Mouse (Mus musculus) urinary bladder, adult 18-20 months (tissue): Measurements from ENCODE around the gene Gm49322.
"Not testable (repeated sequence)": the region's sequence is repeated elsewhere in the genome, so short reads cannot be mapped to it uniquely, and the experiment has no call there.

Experiments
- DNase-seq, 2 experiments: peaks; one replicate each; pipeline ENCODE4 v3.0.0; 2022; ENCODE audit warnings: low spot score in 2 of 2, mixed read lengths in 2 of 2

Gm49322 gene

DNA sequence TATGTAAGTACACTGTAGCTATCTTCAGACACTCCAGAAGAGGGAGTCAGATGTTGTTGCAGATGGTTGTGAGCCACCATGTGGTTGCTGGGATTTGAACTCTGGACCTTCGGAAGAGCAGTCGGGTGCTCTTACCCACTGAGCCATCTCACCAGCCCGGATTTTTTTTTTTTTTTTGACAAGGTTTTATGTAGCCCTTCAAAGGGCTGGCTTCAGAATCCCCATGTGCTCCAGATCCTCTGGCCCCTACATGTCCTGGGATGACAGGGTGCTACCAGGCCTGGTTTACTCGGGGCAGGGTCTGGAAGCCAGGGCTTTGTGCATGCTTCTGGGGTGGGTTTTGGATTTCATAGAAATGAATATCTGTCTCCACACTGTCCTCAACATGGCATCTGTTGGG lies at the start of gene Gm49322:
Gm49322 (plus strand) TSS at position 301 of the 400 bp plus-strand sequence.
- not testable (repeated sequence) for DNase-seq

DNA sequence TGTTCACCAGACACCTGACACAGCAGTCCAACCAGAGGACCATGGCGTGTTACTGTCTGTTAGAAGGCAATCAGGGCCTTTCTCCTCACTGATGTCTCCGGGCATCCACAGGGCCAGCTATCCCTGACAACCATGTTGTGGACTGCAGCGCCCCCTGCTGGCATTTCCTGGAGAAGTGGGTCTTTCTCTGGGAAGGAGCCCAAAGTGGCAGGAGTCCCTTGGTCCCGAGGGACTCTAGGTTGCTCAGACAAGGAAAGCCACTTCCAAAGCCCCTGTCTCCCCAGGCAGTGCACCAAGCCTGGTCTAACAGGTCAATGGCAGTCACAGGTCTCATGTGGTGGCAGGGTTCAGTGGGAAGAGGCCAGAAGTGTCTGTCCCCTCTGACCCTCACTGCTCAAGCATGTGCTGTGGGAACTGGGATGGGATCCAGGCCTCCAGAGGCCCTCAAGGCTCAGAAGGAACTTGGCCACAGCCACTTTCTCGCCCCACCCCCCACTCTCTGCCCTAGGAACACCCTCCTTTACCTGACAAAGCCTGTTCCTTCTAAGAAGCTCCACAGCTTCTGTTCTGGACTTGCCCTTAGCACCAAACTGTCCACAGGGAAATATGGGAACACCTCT lies 48.4 kb upstream of the Gm49322 start:
- DNase-seq, result peak; percentile 42 to 63

DNA sequence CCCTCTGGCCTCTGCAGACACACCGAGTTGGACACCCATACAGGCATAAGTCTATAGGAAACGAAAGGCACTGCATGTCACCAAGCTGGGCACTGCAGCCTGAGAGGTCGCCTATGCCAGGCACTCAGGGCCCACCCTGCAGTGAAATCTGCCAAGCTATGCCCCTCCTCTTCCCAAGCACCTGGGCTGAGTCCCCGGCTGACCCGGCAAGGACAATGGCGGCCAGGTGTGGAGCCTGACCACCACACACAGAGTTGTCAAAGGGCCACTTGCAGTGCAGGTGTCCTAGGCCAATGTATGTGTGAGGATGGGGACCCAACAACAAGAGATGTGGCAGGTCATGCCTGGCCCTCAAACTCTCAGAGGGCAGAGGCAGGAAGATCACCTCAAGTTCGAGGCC lies 46.4 kb upstream of the Gm49322 start:
- DNase-seq, result no peak

GRCm38 (mm10) chr10:80560621-80561020 lies 45.2 kb upstream of the Gm49322 start:
- no peak for DNase-seq

- DNase-seq, result peak; percentile 89 to 93
These were observed 44.5 kb upstream of the Gm49322 start, which contains the start of gene Rexo1 for GRCm38 (mm10) chr10:80561116-80561944. TSS of gene Rexo1 (minus strand) at chr10:80561560.

GRCm38 (mm10) chr10:80566375-80567092 lies 39.3 kb upstream of the Gm49322 start:
- peak; percentile 61 to 82 for DNase-seq

GRCm38 (mm10) chr10:80568876-80569275 lies 36.9 kb upstream of the Gm49322 start:
- DNase-seq, result no peak

DNA sequence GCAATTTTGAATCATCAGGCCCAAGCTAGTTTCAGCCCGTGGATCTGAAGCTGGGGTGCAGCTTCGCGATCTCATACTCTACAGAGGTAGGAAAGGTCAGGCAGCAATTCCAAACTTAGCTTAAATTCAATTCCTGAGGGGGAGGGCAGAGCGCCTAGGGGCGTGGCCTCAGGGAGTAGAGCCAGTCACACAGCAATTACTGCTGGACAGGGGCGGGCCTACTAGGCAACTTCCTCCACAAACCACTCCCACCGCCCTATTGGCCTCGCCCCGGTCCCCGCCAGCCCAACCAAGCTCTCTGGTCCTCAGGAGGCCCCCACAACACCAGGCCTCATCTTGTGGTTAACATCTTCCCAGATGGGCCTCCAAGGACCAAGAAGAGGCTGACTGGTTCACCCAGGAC lies 36.2 kb upstream of the Gm49322 start:
- peak in 1 of 2 experiments; percentile 42 for DNase-seq

GRCm38 (mm10) chr10:80570419-80570818 lies 35.4 kb upstream of the Gm49322 start:
- DNase-seq, result no peak

- no peak for DNase-seq
These were observed 34.7 kb upstream of the Gm49322 start for GRCm38 (mm10) chr10:80570871-80571836.

- DNase-seq, result no peak
These were observed 33.3 kb upstream of the Gm49322 start for GRCm38 (mm10) chr10:80572477-80572876.

DNA sequence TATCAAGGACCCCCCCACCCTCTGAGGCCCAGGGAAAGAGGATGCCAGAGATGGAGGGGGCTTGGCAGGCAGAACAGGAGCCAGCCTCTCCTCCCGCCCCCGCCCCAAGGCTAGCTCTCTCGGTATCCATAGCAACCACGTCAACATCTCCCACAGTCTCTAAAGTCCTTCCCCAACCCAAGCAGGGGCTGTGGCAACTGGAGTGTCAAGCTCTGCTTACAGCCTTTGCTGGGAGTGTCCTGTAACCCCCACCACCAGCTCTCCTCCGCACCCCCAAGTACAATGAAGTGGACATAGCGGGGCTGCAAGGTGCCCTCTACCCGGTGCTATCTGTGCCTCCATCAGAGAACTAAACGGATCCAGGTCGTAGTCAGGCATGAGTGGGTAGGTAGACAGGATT lies 31.9 kb upstream of the Gm49322 start:
- no peak for DNase-seq

DNA sequence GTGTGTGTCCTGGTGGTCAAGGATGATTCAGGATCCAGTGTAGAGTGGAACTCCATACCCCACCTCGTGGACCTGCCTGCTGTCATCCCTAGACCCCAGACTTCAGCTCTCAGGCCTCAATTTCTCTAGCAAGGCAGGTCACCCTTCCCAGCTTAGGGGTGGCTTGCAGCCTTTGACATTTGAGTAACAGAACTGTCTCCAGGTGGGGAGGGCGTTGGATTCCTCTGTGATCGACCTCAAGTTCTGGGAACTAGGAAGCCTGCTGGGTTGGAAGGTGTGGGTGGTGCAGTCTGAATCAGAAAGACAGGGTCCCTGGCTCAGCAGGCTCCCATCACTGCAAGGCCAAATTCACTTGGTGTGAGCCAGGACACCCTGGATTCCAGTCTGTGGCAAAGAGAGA lies 30.9 kb upstream of the Gm49322 start:
- no peak for DNase-seq

DNA sequence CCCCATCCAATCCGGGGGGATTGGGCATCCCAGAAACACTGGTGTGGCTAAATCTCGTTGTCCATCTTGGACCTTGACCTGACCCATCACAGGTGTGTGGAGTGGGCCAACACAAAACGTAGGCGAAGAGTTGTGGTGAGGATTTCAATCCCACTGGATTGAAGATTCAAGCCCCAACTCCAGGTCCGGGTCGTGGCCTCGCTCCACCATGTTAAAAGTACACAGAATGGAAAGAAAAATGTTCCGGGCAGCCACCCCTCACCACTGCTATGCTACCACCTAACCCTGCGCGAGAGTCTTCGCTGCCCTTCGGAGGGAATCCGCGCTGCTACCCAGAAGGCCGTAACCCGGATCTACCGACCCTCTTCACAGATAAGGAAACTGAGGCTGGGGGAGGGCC lies 29.9 kb upstream of the Gm49322 start:
- no peak for DNase-seq

DNA sequence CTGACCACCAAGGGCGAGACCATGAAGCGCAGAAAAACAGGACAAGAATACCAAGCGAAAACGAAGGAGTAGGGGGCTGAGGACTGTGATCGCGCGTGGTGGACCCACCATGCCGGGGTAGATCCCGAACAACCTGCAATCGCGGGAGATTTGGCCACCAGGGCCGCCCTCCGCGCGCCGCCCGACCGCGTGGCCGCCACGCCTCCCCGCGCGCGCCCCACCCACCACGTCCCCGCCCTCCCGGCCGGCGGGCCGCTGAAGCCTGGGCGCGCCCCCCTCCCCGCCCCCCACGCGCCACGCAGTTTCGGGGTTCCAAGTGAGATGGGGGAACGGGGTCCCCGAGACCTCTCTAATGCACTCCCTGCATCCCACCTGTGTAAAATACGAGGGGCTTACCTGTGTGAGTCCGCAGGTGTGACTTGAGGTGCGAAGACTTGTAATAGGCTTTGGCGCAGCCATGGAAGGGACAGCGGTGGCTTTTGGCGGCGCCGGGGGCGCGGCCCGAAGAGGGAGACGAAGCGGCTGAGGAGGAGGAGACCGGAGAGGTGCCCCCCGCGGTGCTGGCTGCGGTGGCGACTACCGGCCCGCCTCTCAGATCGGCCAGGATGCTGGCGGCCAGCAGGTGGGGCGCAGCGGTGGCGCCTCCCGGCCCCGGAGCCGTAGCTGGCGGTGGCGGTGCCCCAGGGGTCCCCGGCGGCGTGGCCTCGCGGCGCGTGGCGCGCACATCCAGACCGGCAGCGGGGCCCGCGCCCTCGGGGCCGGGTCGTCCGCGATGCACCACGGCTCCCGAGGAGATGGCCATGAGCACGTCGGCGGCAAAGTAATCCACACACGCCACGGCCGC lies 29.2 kb upstream of the Gm49322 start:
- peak; percentile 48 to 72 for DNase-seq

GRCm38 (mm10) chr10:80577195-80578130 lies 28.4 kb upstream of the Gm49322 start, which contains the start of gene Klf16:
TSS of gene Klf16 (minus strand) at chr10:80577321.
- peak; percentile 98 to 99 for DNase-seq

DNA sequence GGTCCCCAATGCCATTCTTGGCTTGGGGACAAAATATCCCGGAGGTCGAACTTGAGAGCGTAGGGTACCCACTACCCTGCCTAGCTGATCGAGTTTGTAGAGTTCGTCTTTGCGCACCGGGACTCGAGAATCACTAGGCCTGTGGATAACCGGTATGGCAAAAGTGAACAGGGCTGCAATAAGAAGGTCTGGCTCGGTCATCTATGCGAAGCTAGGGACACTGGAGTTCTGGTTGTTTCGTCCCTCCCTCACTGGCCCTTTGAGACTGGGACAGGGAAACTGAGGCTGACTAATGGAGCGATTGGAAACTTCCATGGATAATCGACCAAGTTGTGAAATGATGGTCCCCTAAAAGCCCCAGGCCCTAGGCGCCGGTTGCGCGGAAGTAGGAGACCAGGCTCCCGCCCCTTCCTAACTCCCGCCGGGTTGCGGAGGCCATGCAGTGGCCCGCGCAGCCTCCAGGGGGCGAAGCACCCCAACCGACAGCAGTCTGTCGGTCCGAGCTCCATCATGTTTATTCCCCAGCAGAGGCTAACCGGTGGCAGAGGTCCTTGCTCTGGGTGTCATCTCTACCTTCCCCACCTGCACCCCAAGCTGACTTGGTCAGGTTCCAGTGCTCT lies 27.6 kb upstream of the Gm49322 start:
- peak; percentile 71 to 78 for DNase-seq

DNA sequence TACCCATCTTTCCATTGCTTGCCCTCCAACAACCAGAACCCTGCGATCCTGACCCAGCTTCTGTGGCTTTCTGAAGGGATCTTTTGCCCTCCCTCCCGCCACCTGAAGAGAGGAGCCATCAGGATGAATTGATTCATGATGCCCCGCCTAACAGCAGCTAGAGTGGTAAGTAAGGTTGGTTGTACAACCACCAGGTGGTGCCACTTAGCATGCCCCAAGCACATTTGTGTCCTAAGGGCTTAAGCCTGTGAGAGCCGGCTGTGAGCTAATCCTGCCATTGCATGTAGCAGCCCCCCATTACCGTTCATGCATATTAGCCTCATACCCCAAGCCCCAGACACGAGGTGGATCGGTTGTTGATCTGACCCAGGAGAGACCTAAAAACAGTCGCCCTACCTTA lies 26.9 kb upstream of the Gm49322 start:
- no peak for DNase-seq

- DNase-seq, result no peak
These were observed 22.8 kb upstream of the Gm49322 start for GRCm38 (mm10) chr10:80583047-80583446.
